Mouse (Mus musculus): ENCODE results near the gene Bcorl1. TPM values are rescaled to one million over a fixed set of nuclear protein-coding genes. Genes with fewer than 3 reads are reported as not detected.

Gene Bcorl1
- 2.9 TPM for polyA plus RNA-seq (2015; fragmentation: Illumina TruSeq; extraction: RNeasy Lipid Tissue Mini Kit (QIAGEN cat#74804); ENCODE audit: insufficient read depth, low read depth, low replicate concordance)

GRCm38 (mm10) chrX:48341141-48341540, at the start of gene Bcorl1:
Gene Bcorl1, plus strand, starts transcription at chrX:48341358.

Other genes starting within 250 kb of the Bcorl1 start
- 3.3 TPM for gene Xpnpep2, start 232.6 kb upstream of the Bcorl1 start, polyA plus RNA-seq (2015; fragmentation: Illumina TruSeq; extraction: RNeasy Lipid Tissue Mini Kit (QIAGEN cat#74804); ENCODE audit: insufficient read depth, low read depth, low replicate concordance)
- 0.89 TPM for gene Sash3, start 194.9 kb upstream of the Bcorl1 start, polyA plus RNA-seq (2015; fragmentation: Illumina TruSeq; extraction: RNeasy Lipid Tissue Mini Kit (QIAGEN cat#74804); ENCODE audit: insufficient read depth, low read depth, low replicate concordance)
- gene Zdhhc9, start 132.5 kb upstream of the Bcorl1 start, polyA plus RNA-seq (2015; fragmentation: Illumina TruSeq; extraction: RNeasy Lipid Tissue Mini Kit (QIAGEN cat#74804); ENCODE audit: insufficient read depth, low read depth, low replicate concordance): 5.3 TPM
- 6.9 TPM for gene Utp14a, start 84.5 kb upstream of the Bcorl1 start, polyA plus RNA-seq (2015; fragmentation: Illumina TruSeq; extraction: RNeasy Lipid Tissue Mini Kit (QIAGEN cat#74804); ENCODE audit: insufficient read depth, low read depth, low replicate concordance)
- gene Elf4, start 121.8 kb downstream of the Bcorl1 start, polyA plus RNA-seq (2015; fragmentation: Illumina TruSeq; extraction: RNeasy Lipid Tissue Mini Kit (QIAGEN cat#74804); ENCODE audit: insufficient read depth, low read depth, low replicate concordance): 3.3 TPM
- gene Aifm1, start 172.2 kb downstream of the Bcorl1 start, polyA plus RNA-seq (2015; fragmentation: Illumina TruSeq; extraction: RNeasy Lipid Tissue Mini Kit (QIAGEN cat#74804); ENCODE audit: insufficient read depth, low read depth, low replicate concordance): 8.3 TPM
- not detected for gene Rab33a, start 177.9 kb downstream of the Bcorl1 start, polyA plus RNA-seq (2015; fragmentation: Illumina TruSeq; extraction: RNeasy Lipid Tissue Mini Kit (QIAGEN cat#74804); ENCODE audit: insufficient read depth, low read depth, low replicate concordance)

Measured in pancreas, adult 10 weeks (tissue).